Mouse (Mus musculus) heart, adult 2 months (tissue): ENCODE results near the gene Tmem189. TPM values are rescaled to one million over a fixed set of nuclear protein-coding genes. Genes with fewer than 3 reads are reported as not detected.

Experiments
- DNase-seq, 2 experiments: peaks; one replicate each; pipeline ENCODE4 v3.0.0; 2021
- H3K27ac ChIP-seq: fragments of 200-600 bp; 2 replicates; pipeline ENCODE4 v1.8.1; 2022
- H3K27me3 ChIP-seq: fragments of 200-500 bp; 2 replicates; pipeline ENCODE4 v1.6.1; 2012; ENCODE audit warnings: mild to moderate bottlenecking, low read length, inconsistent platforms, mixed read lengths; ENCODE audit not compliant: control insufficient read depth, insufficient read depth
- H3K36me3 ChIP-seq: fragments of 200-500 bp; 2 replicates; pipeline ENCODE4 v1.6.1; 2012; ENCODE audit warnings: low read length, inconsistent platforms; ENCODE audit not compliant: control insufficient read depth, insufficient read depth
- H3K4me1 ChIP-seq: fragments of 200-500 bp; 2 replicates; pipeline ENCODE4 v1.6.1; 2011; ENCODE audit warnings: low read length; ENCODE audit not compliant: control insufficient read depth, insufficient read depth
- H3K4me3 ChIP-seq: fragments of 200-600 bp; 2 replicates; pipeline ENCODE4 v1.8.1; 2022
- H3K79me2 ChIP-seq: fragments of 200-500 bp; replicated peaks from 2 replicates; pipeline ENCODE4 v1.6.1; 2012; ENCODE audit warnings: mild to moderate bottlenecking, inconsistent platforms, low read length, moderate library complexity, mixed read lengths; ENCODE audit not compliant: control insufficient read depth, insufficient read depth
- H3K9ac ChIP-seq: fragments of 200-500 bp; 2 replicates; pipeline ENCODE4 v1.6.1; 2012; ENCODE audit warnings: low read depth, mild to moderate bottlenecking, control low read depth, inconsistent platforms, low read length, mixed read lengths
- CTCF ChIP-seq: fragments of 200-600 bp; IDR thresholded peaks from 2 replicates; pipeline ENCODE4 v1.8.1; 2022; ENCODE audit warnings: antibody characterized with exemption, mild to moderate bottlenecking, moderate library complexity
- EP300 ChIP-seq: fragments of 200-500 bp; IDR thresholded peaks from 2 replicates; pipeline ENCODE4 v1.6.1; 2011; ENCODE audit warnings: low read depth, low read length, control low read depth; ENCODE audit not compliant: insufficient read depth
- POLR2A ChIP-seq: fragments of 200-500 bp; IDR thresholded peaks from 2 replicates; pipeline ENCODE4 v1.6.1; 2011; ENCODE audit warnings: mild to moderate bottlenecking, low read depth, low read length, control low read depth; ENCODE audit not compliant: insufficient read depth
- WGBS: fragments of 180-500 bp; shearing (Covaris S2); methylation state at CpG from one replicate; pipeline ENCODE4 v1.1.7; 2018; 5-methylcytosine and 5-hydroxymethylcytosine counted together
- intact Hi-C: fragments of 180-260 bp; cut with DNase I; formaldehyde crosslinking; loops from one replicate; pipeline ENCODE4 v1.15.1; 2025
- microRNA-seq, 2 experiments: library from miRNA; unstranded; fragments of <30 nt; microRNA quantifications; one replicate each; pipeline ENCODE4 v1.2.0; 2021
- polyA plus RNA-seq: library from polyadenylated mRNA; depleted of rRNA; stranded (reverse); fragments of >200 nt; gene quantifications from 2 replicates; pipeline ENCODE4 v1.2.3, GENCODE M21; 2012; rRNA removed
- total RNA-seq, 2 experiments: library from RNA; stranded (reverse); gene quantifications; 2 replicates each; pipeline ENCODE4 v1.2.3; 2021

The Tmem189 gene
- total and polyA plus RNA-seq, 3 experiments: 23.0 to 53.2 (median 26.4) TPM

DNA sequence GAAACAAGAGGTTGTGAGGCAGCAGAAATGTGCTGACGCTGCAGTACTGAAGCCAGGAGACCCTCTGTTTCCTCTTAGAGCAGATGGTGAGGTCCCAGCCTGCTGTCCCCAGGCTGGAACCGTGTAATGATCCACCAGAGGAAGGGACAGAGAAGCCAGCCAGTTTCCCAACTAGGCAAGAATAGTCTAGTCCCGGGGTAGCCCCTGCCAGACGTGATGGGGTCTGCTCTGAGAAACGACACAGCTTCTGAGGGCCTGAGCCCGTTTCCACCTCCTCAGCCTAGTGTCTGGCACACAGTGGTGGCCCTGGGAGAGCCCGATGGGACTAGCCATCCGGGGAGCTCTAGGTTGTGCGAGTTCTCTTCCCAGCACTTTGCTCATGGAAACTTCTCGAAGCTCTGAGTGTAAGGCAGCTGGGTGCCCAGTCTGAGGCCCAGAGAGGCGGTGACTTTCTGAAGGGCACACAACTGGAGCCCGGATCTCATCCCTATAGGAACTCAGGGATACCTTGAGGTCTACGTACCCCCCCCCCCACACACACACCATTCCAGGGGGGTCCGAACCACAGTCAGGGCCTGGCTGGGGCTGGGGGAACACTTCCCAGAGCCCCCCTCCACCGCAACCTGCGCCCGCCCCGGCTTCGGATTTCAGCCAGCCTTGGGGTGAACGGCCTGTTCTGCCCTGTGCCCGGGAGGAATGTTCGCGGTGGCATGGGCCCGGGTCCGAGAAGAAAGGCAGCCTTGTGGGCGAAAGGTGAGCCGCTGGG, 92.7 kb downstream of the Tmem189 start:
- H3K4me1 ChIP-seq: peaks cover 22% of the 10 kb centered on the region
- no peaks in the 10 kb centered on the region for H3K27me3 ChIP-seq
- TF ChIP-seq POLR2A (no peak), EP300 (no peak), CTCF (no peak)
- H3K27ac ChIP-seq: peak overlapping the region; percentile 53
- H3K36me3 ChIP-seq: no peaks in the 10 kb centered on the region
- H3K79me2 ChIP-seq: no peaks in the 10 kb centered on the region
- peak overlapping the region; percentile 35 for H3K9ac ChIP-seq
- WGBS: 55% methylated on average over 27 of the region's 27 CpGs
- peak in 1 of 2 experiments; percentile 39 for DNase-seq
- no peak overlapping the region for H3K4me3 ChIP-seq
- intact Hi-C loops: loop anchor here (5.0 kb wide), 1 partner anchor 35 kb away; no protein-coding TSS in a partner anchor

DNA sequence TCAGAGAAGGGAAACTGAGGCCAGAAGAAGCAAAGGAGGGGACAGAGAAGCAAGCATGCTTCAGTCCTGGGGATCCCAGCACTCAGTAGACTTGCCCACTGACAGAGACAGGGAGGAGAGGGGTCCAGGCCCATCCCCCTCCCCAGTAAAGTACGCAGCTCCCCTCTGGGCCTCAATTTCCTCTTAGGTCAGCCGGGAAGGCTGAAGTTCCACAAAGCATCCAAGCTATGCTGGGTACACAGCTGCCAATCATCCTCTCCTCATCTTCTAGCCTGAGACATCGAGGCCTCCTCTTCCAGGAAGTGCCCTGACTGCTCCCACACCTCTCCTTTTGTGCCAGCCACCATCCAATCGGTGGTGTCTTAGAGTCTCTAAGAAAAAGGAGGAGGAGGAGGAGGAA, 93.4 kb downstream of the Tmem189 start:
- H3K4me1 ChIP-seq: peaks cover 21% of the 10 kb centered on the region
- TF ChIP-seq CTCF: no peak
- no peak for TF ChIP-seq EP300
- TF ChIP-seq POLR2A: no peak
- 53% methylated on average over 3 of the region's 4 CpGs for WGBS
- no peaks in the 10 kb centered on the region for H3K36me3 ChIP-seq
- no peak for DNase-seq
- H3K27me3 ChIP-seq: no peaks in the 10 kb centered on the region
- H3K4me3 ChIP-seq: no peak overlapping the region
- no peaks in the 10 kb centered on the region for H3K79me2 ChIP-seq
- peak overlapping the region; percentile 83 for H3K27ac ChIP-seq
- intact Hi-C loops: loop anchor here (5.0 kb wide), 1 partner anchor 34 kb away; no protein-coding TSS in a partner anchor
- peak overlapping the region; percentile 63; the same call in 1 of the 2 replicates for H3K9ac ChIP-seq

DNA sequence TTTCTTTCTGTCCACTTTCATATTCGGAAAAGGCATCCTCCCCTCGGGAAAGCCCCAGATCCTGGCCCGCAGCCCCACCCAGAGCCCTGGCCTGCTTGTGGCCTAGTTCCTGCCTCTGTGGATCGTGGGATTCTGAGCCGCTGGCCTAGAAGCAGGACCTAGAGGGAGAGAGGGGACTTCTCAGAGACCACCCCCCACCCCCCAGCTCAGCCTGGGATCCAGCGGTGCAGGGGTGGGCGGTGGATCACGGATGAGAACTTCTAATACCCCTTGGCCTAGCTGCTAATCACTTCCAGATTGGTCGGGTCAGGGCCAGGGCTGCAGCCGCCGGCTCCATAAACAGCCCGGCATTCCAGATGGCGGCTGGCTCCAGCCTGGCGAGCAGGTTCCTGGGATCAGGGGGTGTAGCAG, 93.9 kb downstream of the Tmem189 start:
- intact Hi-C loops: loop anchor here (2.0 to 5.0 kb wide), 2 partner anchors 25 to 33 kb away; no protein-coding TSS in a partner anchor
- Histone ChIP-seq H3K79me2 (no peaks in the 10 kb centered on the region), H3K27me3 (no peaks in the 10 kb centered on the region), H3K9ac (peak overlapping the region; percentile 63), H3K27ac (peak overlapping the region; percentile 83), H3K4me1 (peaks cover 21% of the 10 kb centered on the region), H3K36me3 (no peaks in the 10 kb centered on the region), H3K4me3 (no peak overlapping the region)
- DNase-seq: peak; percentile 81 to 82
- 42% methylated on average over 14 of the region's 14 CpGs for WGBS
- TF ChIP-seq CTCF (no peak), EP300 (no peak), POLR2A (no peak)

DNA sequence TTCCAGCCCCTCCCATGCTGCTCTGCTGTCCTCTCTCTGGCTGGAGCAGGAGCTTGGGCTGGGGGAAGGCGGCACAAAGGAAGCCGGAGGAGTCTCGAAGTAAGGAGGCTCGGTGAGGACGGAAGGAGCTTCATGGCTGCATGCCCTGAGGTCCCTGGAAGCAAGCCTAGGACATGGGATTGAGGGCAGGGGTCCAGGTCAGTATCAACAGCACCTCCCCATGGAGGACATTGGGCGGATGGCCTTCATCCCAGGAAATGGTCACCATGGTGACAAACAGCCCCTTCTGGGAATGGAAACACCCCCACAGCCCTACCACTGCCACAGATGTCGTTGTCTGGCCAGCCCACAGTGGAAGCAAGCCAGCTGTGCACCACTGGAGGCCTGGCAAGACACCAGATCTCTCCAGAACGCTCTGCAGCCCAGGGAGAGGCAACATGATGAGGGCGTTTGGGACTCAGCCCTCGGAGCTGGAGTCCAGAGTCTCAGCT, 95.1 kb downstream of the Tmem189 start:
- Histone ChIP-seq H3K36me3 (no peaks in the 10 kb centered on the region), H3K27ac (peak overlapping the region; percentile 83), H3K27me3 (no peaks in the 10 kb centered on the region), H3K4me1 (peaks cover 21% of the 10 kb centered on the region), H3K4me3 (no peak overlapping the region), H3K9ac (no peak overlapping the region), H3K79me2 (no peaks in the 10 kb centered on the region)
- TF ChIP-seq CTCF (peak; percentile 45), POLR2A (peak; percentile 61), EP300 (peak; percentile 85)
- WGBS: 4% methylated on average over 10 of the region's 10 CpGs
- peak; percentile 93 to 94 for DNase-seq
- intact Hi-C loops: loop anchor here (2.0 kb wide), 1 partner anchor 24 kb away; no protein-coding TSS in a partner anchor

DNA sequence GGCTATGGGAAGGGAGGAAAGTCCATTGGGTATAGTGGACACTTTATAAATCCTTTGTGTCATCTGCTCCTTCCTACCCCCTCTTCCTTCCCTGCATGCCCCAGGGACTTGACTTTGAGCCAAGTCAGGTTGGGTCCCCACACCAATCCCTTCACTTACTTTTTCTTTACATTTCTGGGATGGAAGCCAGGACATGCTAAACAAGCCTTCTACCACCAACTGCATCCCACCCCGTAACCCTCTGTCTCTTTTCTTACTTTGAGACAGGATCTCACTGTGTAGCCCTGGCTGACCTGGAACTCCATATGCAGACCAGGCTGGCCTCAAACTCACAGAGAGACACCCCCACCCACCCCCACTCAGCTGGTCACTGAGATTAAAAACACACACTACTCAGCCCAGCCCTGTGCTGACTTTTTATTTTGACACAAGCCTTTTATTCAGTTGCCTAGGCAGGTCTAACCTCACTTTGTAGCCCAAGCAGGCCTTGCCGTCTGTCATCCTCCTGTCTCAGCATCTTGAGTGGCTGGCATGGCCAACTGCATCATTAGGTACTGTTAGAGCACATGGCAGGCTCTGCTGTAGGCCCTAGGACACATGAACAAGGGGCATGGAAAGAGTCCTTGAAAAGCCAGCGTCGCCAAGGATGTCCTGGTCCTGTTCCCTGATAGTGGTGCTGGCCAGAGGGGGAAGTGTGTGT, 95.9 kb downstream of the Tmem189 start:
- no peak for TF ChIP-seq EP300
- no peak for TF ChIP-seq POLR2A
- TF ChIP-seq CTCF: no peak
- no peak overlapping the region; the same call in 1 of the 2 replicates for H3K9ac ChIP-seq

More for the DNA sequence above, 95.9 kb downstream of the Tmem189 start:
- DNase-seq: no peak
- WGBS: 44% methylated on average over 4 of the region's 4 CpGs
- Histone ChIP-seq H3K4me1 (peaks cover 22% of the 10 kb centered on the region), H3K79me2 (no peaks in the 10 kb centered on the region), H3K36me3 (no peaks in the 10 kb centered on the region), H3K27ac (peak overlapping the region; percentile 83), H3K27me3 (no peaks in the 10 kb centered on the region), H3K4me3 (no peak overlapping the region)
- intact Hi-C loops: loop anchor here (2.0 kb wide), 1 partner anchor 23 kb away; no protein-coding TSS in a partner anchor

Small RNA genes within 50 kb of the gene (microRNA-seq; reads per million reads assigned to microRNA genes)
- 0 reads per million in 2 experiments for gene Gm22355

Other genes with a start within 250 kb of the Tmem189 start
- 10 to 100 TPM; 60.4 to 76.7 TPM for gene Rnf114, start 197.2 kb downstream of the Tmem189 start, total RNA-seq
- 96.3 and 128 TPM in 2 replicates for gene Rnf114, start 197.2 kb downstream of the Tmem189 start, polyA plus RNA-seq
- gene Spata2, start 196.9 kb downstream of the Tmem189 start, total RNA-seq: 10 to 100 TPM; 15.4 to 15.6 TPM
- 15.5 and 19.7 TPM in 2 replicates for gene Spata2, start 196.9 kb downstream of the Tmem189 start, polyA plus RNA-seq
- gene Snai1, start 151.6 kb downstream of the Tmem189 start, total RNA-seq: 1 to 10 TPM; 1.6 to 2.0 TPM
- 6.5 and 10.5 TPM in 2 replicates for gene Snai1, start 151.6 kb downstream of the Tmem189 start, polyA plus RNA-seq
- gene Ube2v1, start 57.7 kb downstream of the Tmem189 start, total RNA-seq: 100 to 1,000 TPM; 118 to 121 TPM
- 98.1 and 101 TPM in 2 replicates for gene Ube2v1, start 57.7 kb downstream of the Tmem189 start, polyA plus RNA-seq
- 10 to 100 TPM; 15.6 to 21.0 TPM for gene Gm20431, start 28.3 kb downstream of the Tmem189 start, total RNA-seq
- gene Gm20431, start 28.3 kb downstream of the Tmem189 start, polyA plus RNA-seq: 9.7 and 16.5 TPM in 2 replicates
- 100 to 1,000 TPM in 1 of 2 experiments, 10 to 100 TPM in 1; 88.1 to 133 TPM for gene Cebpb, start 907 bp downstream of the Tmem189 start, total RNA-seq
- 30.3 and 77.8 TPM in 2 replicates for gene Cebpb, start 907 bp downstream of the Tmem189 start, polyA plus RNA-seq
- 10 to 100 TPM; 21.4 to 23.2 TPM for gene Ptpn1, start 242.2 kb upstream of the Tmem189 start, total RNA-seq
- gene Ptpn1, start 242.2 kb upstream of the Tmem189 start, polyA plus RNA-seq: 15.7 and 17.6 TPM in 2 replicates